Mouse (Mus musculus): Measurements from ENCODE around the gene Elovl6. TPM values are rescaled to one million over a fixed set of nuclear protein-coding genes. Genes with fewer than 3 reads are reported as not detected.

Gene Elovl6
- polyA plus RNA-seq, 1 experiment from 2014 or later: 6.4 TPM

DNA sequence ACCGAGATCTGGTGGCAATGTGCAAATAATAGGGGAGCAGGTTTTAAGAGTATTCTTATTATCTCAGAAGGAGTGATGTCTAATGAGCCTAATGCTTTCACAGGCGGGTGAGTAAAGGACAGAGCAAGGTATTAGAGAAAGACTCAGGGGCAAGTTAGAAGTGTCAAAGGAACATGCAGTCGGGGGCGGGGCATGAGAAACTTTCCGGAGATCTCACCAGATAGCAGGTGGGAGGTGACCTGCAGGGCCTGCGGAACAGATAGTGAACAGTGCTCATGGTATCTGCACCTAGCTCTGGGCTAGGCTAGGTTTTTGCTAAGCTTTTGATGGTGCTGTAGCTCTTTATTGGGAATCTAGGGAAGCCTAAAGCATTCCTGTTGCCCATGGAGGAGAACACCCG is 25.4 kb downstream of the Elovl6 start:
- Histone ChIP-seq H3K27me3 (no peaks in the 10 kb centered on the region), H3K9me3 (replicated peaks) (no peaks in the 10 kb centered on the region), H3K9ac (no peak overlapping the region), H3K4me1 (replicated peaks) (peaks cover 4% of the 10 kb centered on the region), H3K4me2 (no peak overlapping the region), H3K27ac (no peak overlapping the region), H3K4me3 (no peak overlapping the region), H3K36me3 (no peaks in the 10 kb centered on the region)
- WGBS: 87% methylated on average over 7 of the region's 7 CpGs
- ATAC-seq (replicated peaks; ENCODE audit: insufficient number of reproducible peaks, insufficient read depth, low FRiP score, low read depth): no peak

GRCm38 (mm10) chr3:129558016-129558955 is 26.1 kb downstream of the Elovl6 start:
- Histone ChIP-seq H3K9me3 (replicated peaks) (no peaks in the 10 kb centered on the region), H3K4me2 (no peak overlapping the region)
- 77% methylated on average over 22 of the region's 22 CpGs for WGBS

DNA sequence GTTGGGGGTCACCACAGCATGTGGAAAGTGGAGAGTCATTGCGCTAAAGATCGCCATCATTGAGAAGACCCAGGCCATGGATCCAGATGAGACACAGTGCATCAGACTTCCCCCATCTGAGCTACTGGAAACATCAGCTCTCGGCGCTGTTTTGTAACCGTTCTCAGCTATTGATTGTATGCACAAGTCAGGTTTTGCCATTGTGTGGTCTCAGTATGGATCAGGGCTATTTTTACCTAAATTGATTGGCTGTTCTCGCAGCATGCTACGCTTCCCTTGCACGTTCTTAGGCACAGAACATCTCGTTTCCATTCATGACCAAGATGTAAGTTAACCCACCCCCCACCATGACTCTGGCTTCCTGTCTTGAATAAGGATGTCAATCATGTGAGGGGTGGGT is 27.9 kb downstream of the Elovl6 start:
- Histone ChIP-seq H3K27me3 (no peaks in the 10 kb centered on the region), H3K4me1 (replicated peaks) (peaks cover 4% of the 10 kb centered on the region), H3K4me2 (no peak overlapping the region), H3K9ac (no peak overlapping the region), H3K4me3 (no peak overlapping the region), H3K27ac (no peak overlapping the region), H3K9me3 (replicated peaks) (no peaks in the 10 kb centered on the region), H3K36me3 (no peaks in the 10 kb centered on the region)
- 91% methylated on average over 9 of the region's 9 CpGs for WGBS
- no peak for ATAC-seq (replicated peaks; ENCODE audit: insufficient number of reproducible peaks, insufficient read depth, low FRiP score, low read depth)

More at GRCm38 (mm10) chr3:129558016-129558955, 26.1 kb downstream of the Elovl6 start:
- Histone ChIP-seq H3K27ac (no peak overlapping the region), H3K9ac (no peak overlapping the region), H3K4me3 (no peak overlapping the region), H3K36me3 (no peaks in the 10 kb centered on the region), H3K27me3 (no peaks in the 10 kb centered on the region), H3K4me1 (replicated peaks) (peaks cover 4% of the 10 kb centered on the region)
- no peak for ATAC-seq (replicated peaks; ENCODE audit: insufficient number of reproducible peaks, insufficient read depth, low FRiP score, low read depth)

- Histone ChIP-seq H3K36me3 (no peaks in the 10 kb centered on the region), H3K4me1 (replicated peaks) (peaks cover 7% of the 10 kb centered on the region), H3K27ac (no peak overlapping the region), H3K9me3 (replicated peaks) (no peaks in the 10 kb centered on the region), H3K27me3 (no peaks in the 10 kb centered on the region), H3K4me2 (no peak overlapping the region), H3K4me3 (no peak overlapping the region), H3K9ac (no peak overlapping the region)
- ATAC-seq (replicated peaks; ENCODE audit: insufficient number of reproducible peaks, insufficient read depth, low FRiP score, low read depth): no peak
- 86% methylated on average over 10 of the region's 10 CpGs for WGBS
Observed at GRCm38 (mm10) chr3:129561011-129561410, 28.9 kb downstream of the Elovl6 start.

DNA sequence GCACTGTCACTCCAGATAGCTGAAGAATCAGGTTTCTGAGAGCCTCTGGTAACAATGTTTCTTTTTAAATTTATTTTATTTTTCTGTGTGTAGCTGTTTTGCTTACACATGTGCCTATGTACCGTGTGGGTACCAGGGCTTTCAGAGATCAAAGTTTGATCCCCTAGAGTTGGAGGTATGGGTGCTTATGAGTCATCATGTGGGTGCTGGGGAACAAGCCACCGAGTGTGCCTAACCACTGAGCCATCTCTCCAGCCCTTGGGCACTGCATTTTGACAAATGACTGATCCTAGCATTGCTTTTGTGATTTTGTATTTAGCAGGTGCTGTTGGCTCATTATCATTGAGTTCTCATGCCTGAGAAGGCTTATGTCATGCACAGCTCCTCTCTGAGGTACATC is 29.7 kb downstream of the Elovl6 start:
- Histone ChIP-seq H3K27ac (no peak overlapping the region), H3K4me3 (no peak overlapping the region), H3K36me3 (no peaks in the 10 kb centered on the region), H3K4me1 (replicated peaks) (peaks cover 15% of the 10 kb centered on the region), H3K9me3 (replicated peaks) (no peaks in the 10 kb centered on the region), H3K4me2 (no peak overlapping the region), H3K27me3 (no peaks in the 10 kb centered on the region), H3K9ac (no peak overlapping the region)
- 83% methylated on average over 2 of the region's 2 CpGs for WGBS
- no peak for ATAC-seq (replicated peaks; ENCODE audit: insufficient number of reproducible peaks, insufficient read depth, low FRiP score, low read depth)

GRCm38 (mm10) chr3:129562411-129562810 is 30.3 kb downstream of the Elovl6 start:
- Histone ChIP-seq H3K4me3 (no peak overlapping the region), H3K4me1 (replicated peaks) (peaks cover 16% of the 10 kb centered on the region), H3K27ac (no peak overlapping the region), H3K4me2 (no peak overlapping the region), H3K27me3 (no peaks in the 10 kb centered on the region), H3K9me3 (replicated peaks) (no peaks in the 10 kb centered on the region), H3K9ac (no peak overlapping the region), H3K36me3 (no peaks in the 10 kb centered on the region)
- WGBS: 88% methylated on average over 4 of the region's 4 CpGs
- ATAC-seq (replicated peaks; ENCODE audit: insufficient number of reproducible peaks, insufficient read depth, low FRiP score, low read depth): no peak

GRCm38 (mm10) chr3:129563807-129564206 is 31.7 kb downstream of the Elovl6 start:
- no peaks in the 10 kb centered on the region for H3K27me3 ChIP-seq
- WGBS: 89% methylated on average over 4 of the region's 4 CpGs
- H3K36me3 ChIP-seq: no peaks in the 10 kb centered on the region
- no peak overlapping the region for H3K27ac ChIP-seq
- no peaks in the 10 kb centered on the region for H3K9me3 ChIP-seq (replicated peaks)
- no peak for ATAC-seq (replicated peaks; ENCODE audit: insufficient number of reproducible peaks, insufficient read depth, low FRiP score, low read depth)
- H3K4me3 ChIP-seq: no peak overlapping the region
- no peak overlapping the region for H3K4me2 ChIP-seq
- H3K9ac ChIP-seq: no peak overlapping the region
- H3K4me1 ChIP-seq (replicated peaks): peaks cover 17% of the 10 kb centered on the region

DNA sequence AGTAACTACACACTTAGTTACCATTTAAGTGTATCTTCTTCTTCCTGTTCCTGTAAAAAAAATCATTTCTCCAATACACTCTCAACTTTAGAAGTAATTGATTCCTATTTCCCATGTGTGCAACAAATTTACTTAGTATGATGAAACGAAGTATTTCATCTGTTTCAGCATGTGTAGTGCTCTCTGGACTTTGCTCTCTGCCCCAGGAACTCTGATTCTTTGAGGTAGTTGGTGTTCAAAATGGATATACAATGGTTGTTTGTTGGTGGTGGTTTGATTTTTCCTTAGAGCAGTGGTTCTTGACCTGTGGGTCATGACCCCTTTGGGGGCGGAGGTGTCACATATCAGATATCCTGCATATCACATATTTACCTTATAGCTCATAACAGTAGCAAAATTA is 32.7 kb downstream of the Elovl6 start:
- Histone ChIP-seq H3K4me1 (replicated peaks) (peaks cover 17% of the 10 kb centered on the region), H3K9me3 (replicated peaks) (no peaks in the 10 kb centered on the region), H3K36me3 (no peaks in the 10 kb centered on the region), H3K27ac (no peak overlapping the region), H3K9ac (no peak overlapping the region), H3K4me3 (no peak overlapping the region), H3K27me3 (no peaks in the 10 kb centered on the region), H3K4me2 (no peak overlapping the region)
- ATAC-seq (replicated peaks; ENCODE audit: insufficient number of reproducible peaks, insufficient read depth, low FRiP score, low read depth): no peak
- 81% methylated on average over 2 of the region's 2 CpGs for WGBS

GRCm38 (mm10) chr3:129565458-129565857 is 33.3 kb downstream of the Elovl6 start:
- 74% methylated on average over 8 of the region's 8 CpGs for whole genome bisulfite sequencing
- Histone ChIP-seq H3K4me1 (replicated peaks) (peaks cover 17% of the 10 kb centered on the region), H3K9ac (no peak overlapping the region), H3K9me3 (replicated peaks) (no peaks in the 10 kb centered on the region), H3K27ac (no peak overlapping the region), H3K27me3 (no peaks in the 10 kb centered on the region), H3K4me2 (no peak overlapping the region), H3K36me3 (no peaks in the 10 kb centered on the region), H3K4me3 (no peak overlapping the region)
- no peak for ATAC-seq (replicated peaks; ENCODE audit: insufficient number of reproducible peaks, insufficient read depth, low FRiP score, low read depth)

- H3K4me1 ChIP-seq (replicated peaks): peaks cover 17% of the 10 kb centered on the region
- H3K9me3 ChIP-seq (replicated peaks): no peaks in the 10 kb centered on the region
- no peak overlapping the region for H3K4me2 ChIP-seq
- no peak for ATAC-seq (replicated peaks; ENCODE audit: insufficient number of reproducible peaks, insufficient read depth, low FRiP score, low read depth)
- H3K9ac ChIP-seq: no peak overlapping the region
- H3K4me3 ChIP-seq: no peak overlapping the region
- H3K27ac ChIP-seq: no peak overlapping the region
- H3K27me3 ChIP-seq: no peaks in the 10 kb centered on the region
- no peaks in the 10 kb centered on the region for H3K36me3 ChIP-seq
- WGBS: 68% methylated on average over 2 of the region's 2 CpGs
Observed at GRCm38 (mm10) chr3:129566013-129566412, 33.9 kb downstream of the Elovl6 start.

- ATAC-seq (replicated peaks; ENCODE audit: insufficient number of reproducible peaks, insufficient read depth, low FRiP score, low read depth): no peak
- Histone ChIP-seq H3K4me2 (no peak overlapping the region), H3K9ac (no peak overlapping the region), H3K36me3 (no peaks in the 10 kb centered on the region), H3K9me3 (replicated peaks) (no peaks in the 10 kb centered on the region), H3K27me3 (no peaks in the 10 kb centered on the region), H3K4me1 (replicated peaks) (peaks cover 17% of the 10 kb centered on the region), H3K27ac (no peak overlapping the region), H3K4me3 (no peak overlapping the region)
- WGBS: 63% methylated on average over 5 of the region's 5 CpGs
Observed at GRCm38 (mm10) chr3:129566876-129567275, 34.7 kb downstream of the Elovl6 start.

GRCm38 (mm10) chr3:129568506-129568905 is 36.4 kb downstream of the Elovl6 start:
- Histone ChIP-seq H3K36me3 (no peaks in the 10 kb centered on the region), H3K9ac (no peak overlapping the region), H3K27ac (peak overlapping the region; percentile 52), H3K4me2 (no peak overlapping the region), H3K4me3 (no peak overlapping the region), H3K9me3 (replicated peaks) (no peaks in the 10 kb centered on the region), H3K4me1 (replicated peaks) (peaks cover 21% of the 10 kb centered on the region), H3K27me3 (no peaks in the 10 kb centered on the region)
- 35% methylated on average over 7 of the region's 7 CpGs for WGBS
- ATAC-seq (replicated peaks; ENCODE audit: insufficient number of reproducible peaks, insufficient read depth, low FRiP score, low read depth): no peak

Data from heart, embryonic 15.5 days (tissue).